Mouse (Mus musculus) limb, embryonic 11.5 days (tissue): Measurements from ENCODE around the gene Cox6a2. TPM values are rescaled to one million over a fixed set of nuclear protein-coding genes. Genes with fewer than 3 reads are reported as not detected.

Experiments
- ATAC-seq: fragments of 200-750 bp; cut with Nextera tagmentation; 2 replicates; pipeline ENCODE4 v1.8.0; 2017; ENCODE audit warnings: low read depth; ENCODE audit not compliant: insufficient number of reproducible peaks, low FRiP score, low TSS enrichment
- DNase-seq: peaks from one replicate; pipeline ENCODE4 v3.0.0-alpha.2; 2015; ENCODE audit warnings: low spot score
- H3K27ac ChIP-seq: fragments of 300-500 bp; sonication (generic); replicated peaks from 2 replicates; pipeline ENCODE4 v1.5.1; 2014; ENCODE audit warnings: low read depth, mild to moderate bottlenecking, low read length
- H3K27me3 ChIP-seq: fragments of 300-500 bp; sonication (generic); 2 replicates; pipeline ENCODE4 v1.6.1; 2014; ENCODE audit warnings: mild to moderate bottlenecking, low read length, mixed read lengths; ENCODE audit not compliant: control insufficient read depth, insufficient read depth
- H3K36me3 ChIP-seq: fragments of 300-500 bp; sonication (generic); 2 replicates; pipeline ENCODE4 v1.6.1; 2014; ENCODE audit warnings: mild to moderate bottlenecking, low read length, moderate library complexity, mixed read lengths; ENCODE audit not compliant: control insufficient read depth, insufficient read depth
- H3K4me1 ChIP-seq: fragments of 300-500 bp; sonication (generic); 2 replicates; pipeline ENCODE4 v1.6.1; 2014; ENCODE audit warnings: low read length, mixed read lengths; ENCODE audit not compliant: control insufficient read depth, insufficient read depth
- H3K4me2 ChIP-seq: fragments of 300-500 bp; sonication (generic); 2 replicates; pipeline ENCODE4 v1.6.1; 2014; ENCODE audit warnings: low read depth, mild to moderate bottlenecking, moderate library complexity; ENCODE audit not compliant: severe bottlenecking
- H3K4me3 ChIP-seq: fragments of 300-500 bp; sonication (generic); 2 replicates; pipeline ENCODE4 v1.5.1; 2014; ENCODE audit warnings: low read depth, low read length
- H3K9ac ChIP-seq: fragments of 300-500 bp; sonication (generic); 2 replicates; pipeline ENCODE4 v1.6.1; 2014; ENCODE audit warnings: mild to moderate bottlenecking, low read length
- H3K9me3 ChIP-seq: fragments of 300-500 bp; sonication (generic); 2 replicates; pipeline ENCODE4 v1.6.1; 2016; ENCODE audit warnings: low read length; ENCODE audit not compliant: control insufficient read depth
- WGBS: fragments of 180-500 bp; shearing (Covaris S2); extraction: QIAGEN DNeasy Blood & Tissue Kit; methylation state at CpG from one replicate; pipeline ENCODE4 v1.1.7; 2014; 5-methylcytosine and 5-hydroxymethylcytosine counted together
- polyA plus RNA-seq: library from polyadenylated mRNA; unstranded; fragments of >200 nt; fragmentation: Nextera tagmentation; extraction: Ambion mirVana; gene quantifications from 2 replicates; pipeline ENCODE4 v1.2.1, GENCODE M21; 2014

Cox6a2 gene
- polyA plus RNA-seq, 1 experiment from 2014 or later: 0.92 TPM

- ATAC-seq: peak; percentile 92
- peak within 1 kb of the TSS; percentile 63 for H3K4me3 ChIP-seq
- DNase-seq: peak; percentile 100
- no peaks in the 10 kb centered on the region for H3K27me3 ChIP-seq
- H3K9me3 ChIP-seq: no peaks in the 10 kb centered on the region
- H3K4me1 ChIP-seq: 0 out of 2 replicates have a peak, but pooled peaks cover 3% of the 10 kb centered on the region
- peaks cover 8% of the 10 kb centered on the region; the same call in 1 of the 2 replicates for H3K36me3 ChIP-seq
- WGBS: under 1% methylated on average over 72 of the region's 72 CpGs
- peak within 1 kb of the TSS; percentile 77 for H3K9ac ChIP-seq
- H3K4me2 ChIP-seq: peak within 1 kb of the TSS; percentile 84
- H3K27ac ChIP-seq: peak within 1 kb of the TSS; percentile 90
Observed at GRCm38 (mm10) chr7:128237927-128238778, 32.0 kb upstream of the Cox6a2 start, which contains the start of gene 9130023H24Rik. Gene 9130023H24Rik (minus strand): TSS chr7:128238031.

- peaks cover 5% of the 10 kb centered on the region; the same call in 1 of the 2 replicates for H3K36me3 ChIP-seq
- H3K9ac ChIP-seq: peak overlapping the region; percentile 68
- no peaks in the 10 kb centered on the region for H3K27me3 ChIP-seq
- ATAC-seq (peak; percentile 67), DNase-seq (no peak)
- H3K27ac ChIP-seq: peak overlapping the region; percentile 90
- WGBS: 0% methylated on average over 25 of the region's 25 CpGs
- no peaks in the 10 kb centered on the region for H3K9me3 ChIP-seq
- H3K4me3 ChIP-seq: peak overlapping the region; percentile 63
- H3K4me2 ChIP-seq: peak overlapping the region; percentile 84
- H3K4me1 ChIP-seq: peaks cover 3% of the 10 kb centered on the region; the same call in 1 of the 2 replicates
Observed at GRCm38 (mm10) chr7:128237593-128237926, 31.4 kb upstream of the Cox6a2 start.

- ATAC-seq (peak; percentile 13; the same call in 1 of the 2 replicates), DNase-seq (peak; percentile 92)
- H3K4me3 ChIP-seq: peak within 1 kb of the TSS; percentile 63
- no peaks in the 10 kb centered on the region for H3K27me3 ChIP-seq
- peak within 1 kb of the TSS; percentile 84 for H3K4me2 ChIP-seq
- peaks cover 3% of the 10 kb centered on the region; the same call in 1 of the 2 replicates for H3K36me3 ChIP-seq
- peak within 1 kb of the TSS; percentile 77 for H3K9ac ChIP-seq
- 25% methylated on average over 37 of the region's 37 CpGs for WGBS
- peak within 1 kb of the TSS; percentile 90 for H3K27ac ChIP-seq
- peaks cover 6% of the 10 kb centered on the region; the same call in 1 of the 2 replicates for H3K4me1 ChIP-seq
- H3K9me3 ChIP-seq: no peaks in the 10 kb centered on the region
Observed at GRCm38 (mm10) chr7:128236856-128237592, 30.8 kb upstream of the Cox6a2 start, which contains the start of gene Armc5. Gene Armc5 (plus strand): TSS chr7:128237342.

GRCm38 (mm10) chr7:128236426-128236825, 30.2 kb upstream of the Cox6a2 start:
- H3K4me1 ChIP-seq: peaks cover 6% of the 10 kb centered on the region; the same call in 1 of the 2 replicates
- no peak overlapping the region for H3K9ac ChIP-seq
- H3K36me3 ChIP-seq: peaks cover 3% of the 10 kb centered on the region; the same call in 1 of the 2 replicates
- no peak overlapping the region for H3K4me3 ChIP-seq
- no peak overlapping the region for H3K27ac ChIP-seq
- H3K9me3 ChIP-seq: no peaks in the 10 kb centered on the region
- ATAC-seq: no peak
- DNase-seq: no peak
- H3K4me2 ChIP-seq: no peak overlapping the region
- H3K27me3 ChIP-seq: no peaks in the 10 kb centered on the region
- 91% methylated on average over 13 of the region's 13 CpGs for WGBS

- no peak overlapping the region for H3K27ac ChIP-seq
- no peak overlapping the region for H3K4me3 ChIP-seq
- DNase-seq (no peak), ATAC-seq (no peak)
- H3K4me2 ChIP-seq: no peak overlapping the region
- no peaks in the 10 kb centered on the region; the same call in 1 of the 2 replicates for H3K36me3 ChIP-seq
- 100% methylated on average over 1 of the region's 1 CpGs for WGBS
- no peaks in the 10 kb centered on the region for H3K27me3 ChIP-seq
- peaks cover 6% of the 10 kb centered on the region; the same call in 1 of the 2 replicates for H3K4me1 ChIP-seq
- H3K9ac ChIP-seq: no peak overlapping the region
- no peaks in the 10 kb centered on the region for H3K9me3 ChIP-seq
Observed at GRCm38 (mm10) chr7:128235481-128235880, 29.3 kb upstream of the Cox6a2 start.

- DNase-seq (no peak), ATAC-seq (no peak)
- no peaks in the 10 kb centered on the region for H3K9me3 ChIP-seq
- WGBS: 78% methylated on average over 2 of the region's 2 CpGs
- no peak overlapping the region for H3K9ac ChIP-seq
- H3K4me1 ChIP-seq: peaks cover 6% of the 10 kb centered on the region; the same call in 1 of the 2 replicates
- H3K4me2 ChIP-seq: no peak overlapping the region
- no peaks in the 10 kb centered on the region for H3K36me3 ChIP-seq
- H3K27ac ChIP-seq: no peak overlapping the region
- H3K4me3 ChIP-seq: no peak overlapping the region
- H3K27me3 ChIP-seq: no peaks in the 10 kb centered on the region
Observed at GRCm38 (mm10) chr7:128234796-128235195, 28.6 kb upstream of the Cox6a2 start.

- no peak overlapping the region for H3K4me3 ChIP-seq
- no peaks in the 10 kb centered on the region for H3K36me3 ChIP-seq
- H3K9ac ChIP-seq: no peak overlapping the region
- no peaks in the 10 kb centered on the region for H3K27me3 ChIP-seq
- peak; percentile 36 for DNase-seq
- H3K4me2 ChIP-seq: no peak overlapping the region
- ATAC-seq: no peak
- H3K27ac ChIP-seq: no peak overlapping the region
- 41% methylated on average over 8 of the region's 8 CpGs for WGBS
- H3K9me3 ChIP-seq: no peaks in the 10 kb centered on the region
- H3K4me1 ChIP-seq: peaks cover 3% of the 10 kb centered on the region; the same call in 1 of the 2 replicates
Observed at GRCm38 (mm10) chr7:128231741-128232140, 25.6 kb upstream of the Cox6a2 start.

GRCm38 (mm10) chr7:128220936-128221335, 14.7 kb upstream of the Cox6a2 start:
- no peaks in the 10 kb centered on the region for H3K9me3 ChIP-seq
- H3K4me2 ChIP-seq: no peak overlapping the region
- WGBS: 88% methylated on average over 3 of the region's 3 CpGs
- H3K27me3 ChIP-seq: no peaks in the 10 kb centered on the region
- no peak for ATAC-seq
- 0 out of 2 replicates have a peak, but pooled peaks cover 2% of the 10 kb centered on the region for H3K4me1 ChIP-seq
- no peak overlapping the region for H3K4me3 ChIP-seq
- no peak for DNase-seq
- H3K36me3 ChIP-seq: no peaks in the 10 kb centered on the region
- no peak overlapping the region for H3K27ac ChIP-seq
- H3K9ac ChIP-seq: no peak overlapping the region
